Comparison of ENCODE assay signal across 8 mouse cellular contexts in the genomic region with DNA sequence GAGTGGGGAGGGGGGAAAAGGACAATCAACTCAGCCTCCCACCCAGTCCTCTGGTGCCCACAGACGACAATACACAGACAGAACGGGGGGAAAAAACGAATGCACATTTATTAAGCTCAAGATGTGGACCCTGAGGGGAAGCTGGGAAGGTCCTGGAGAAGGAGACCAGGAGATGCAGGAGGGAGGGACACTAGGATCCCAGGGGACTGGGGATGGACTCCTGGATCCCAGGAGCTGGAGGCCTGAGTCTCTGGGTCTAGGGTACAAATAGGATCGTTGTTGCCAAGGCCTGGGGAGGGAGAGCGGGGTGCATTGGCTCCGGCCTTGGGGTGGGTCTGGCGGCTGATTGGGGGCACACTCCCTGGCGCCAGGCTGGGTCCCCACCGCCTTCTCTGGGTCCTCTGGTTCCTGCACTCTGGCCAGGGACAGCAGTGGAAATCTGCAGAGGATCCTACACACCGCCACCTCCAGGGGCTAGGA. TPM values are rescaled to one million over a fixed set of nuclear protein-coding genes. Genes with fewer than 3 reads are reported as not detected.
A peak's percentile ranks its signal among the peaks of the same experiment; 100 is the strongest.
DNase-seq lines count a peak whose midpoint lies in the region; ATAC-seq and TF ChIP-seq lines count a peak whose summit lies in the region.

A gene (minus strand): TSS at position 51 of the 480 bp plus-strand sequence.

- no peak for DNase-seq in left cerebral cortex, adult 2 months (ENCODE audit: extremely low spot score in 1 of 2, low spot score in 2 of 2)
- no peak for DNase-seq in left cerebral cortex, adult 11 months (ENCODE audit: low spot score)
- no peak for DNase-seq in left cerebral cortex, postnatal 36 days (ENCODE audit: low spot score in 2 of 2)
- DNase-seq in spleen, postnatal 36 days (ENCODE audit: low spot score in 2 of 2), result no peak
- no peak for DNase-seq in cerebellum, adult 2 months

- no peaks in the 10 kb centered on the region for H3K9me3 ChIP-seq in heart, embryonic 16.5 days (replicated peaks; ENCODE audit: control insufficient read depth, low read length)
- no peaks in the 10 kb centered on the region for H3K9me3 ChIP-seq in neural tube, embryonic 13.5 days

- intact Hi-C loops in left cerebral cortex, adult 2 months (cut with DNase I), result no loop called here
- intact Hi-C loops in left cerebral cortex, postnatal 36 days (cut with DNase I), result no loop called here

- H3K4me2 ChIP-seq in heart, embryonic 16.5 days (ENCODE audit: low read depth, low read length), result peak within 1 kb of the TSS; percentile 62
- H3K4me2 ChIP-seq in neural tube, embryonic 13.5 days, result peak within 1 kb of the TSS; percentile 46

- no peak for TF ChIP-seq POLR2A in cerebellum, adult 2 months (IDR thresholded peaks at IDR 0.05; ENCODE audit: borderline replicate concordance, insufficient read depth, low read length)

- peaks cover 17% of the 10 kb centered on the region for H3K27me3 ChIP-seq in heart, embryonic 16.5 days (ENCODE audit: control insufficient read depth, insufficient read depth, low read length)
- H3K27me3 ChIP-seq in neural tube, embryonic 13.5 days, result peaks cover 67% of the 10 kb centered on the region
- peaks cover 5% of the 10 kb centered on the region; the same call in 1 of the 2 replicates for H3K27me3 ChIP-seq in cerebellum, adult 2 months (ENCODE audit: control insufficient read depth, insufficient read depth, low read length)

- ATAC-seq in heart, embryonic 16.5 days (replicated peaks; ENCODE audit: extremely low read depth, insufficient read depth, low FRiP score), result no peak
- no peak for ATAC-seq in neural tube, embryonic 13.5 days (ENCODE audit: low read depth)

- H3K4me1 ChIP-seq in brown adipose tissue, adult 24 weeks (ENCODE audit: control insufficient read depth, insufficient read depth, insufficient read length, low read length), result no peaks in the 10 kb centered on the region; the same call in 1 of the 2 replicates
- peaks cover 11% of the 10 kb centered on the region for H3K4me1 ChIP-seq in heart, embryonic 16.5 days (ENCODE audit: control insufficient read depth, insufficient read depth, low read length)
- peaks cover 12% of the 10 kb centered on the region for H3K4me1 ChIP-seq in neural tube, embryonic 13.5 days (replicated peaks)
- no peaks in the 10 kb centered on the region for H3K4me1 ChIP-seq in cerebellum, adult 2 months (ENCODE audit: control insufficient read depth, insufficient read depth, low read length)

- H3K27ac ChIP-seq in left cerebral cortex, adult 2 months, result peak within 1 kb of the TSS; percentile 50
- peak within 1 kb of the TSS; percentile 72 for H3K27ac ChIP-seq in brown adipose tissue, adult 24 weeks (replicated peaks; ENCODE audit: low read depth, low read length)
- peak within 1 kb of the TSS; percentile 64 for H3K27ac ChIP-seq in heart, embryonic 16.5 days (ENCODE audit: low read length)
- H3K27ac ChIP-seq in neural tube, embryonic 13.5 days (replicated peaks), result no peak within 1 kb of the TSS
- no peak within 1 kb of the TSS for H3K27ac ChIP-seq in cerebellum, adult 2 months (ENCODE audit: insufficient read depth, low read length)

- WGBS in heart, embryonic 16.5 days, result 36% methylated on average over 10 of the region's 10 CpGs
- WGBS in neural tube, embryonic 13.5 days, result 35% methylated on average over 10 of the region's 10 CpGs
- 35% methylated on average over 10 of the region's 10 CpGs for WGBS in cerebellum, adult 2 months

- H3K36me3 ChIP-seq in heart, embryonic 16.5 days (ENCODE audit: control insufficient read depth, insufficient read depth), result no peaks in the 10 kb centered on the region
- no peaks in the 10 kb centered on the region for H3K36me3 ChIP-seq in neural tube, embryonic 13.5 days

- TF ChIP-seq CTCF in left cerebral cortex, adult 2 months (IDR thresholded peaks at IDR 0.05), result no peak
- TF ChIP-seq CTCF in cerebellum, adult 2 months (IDR thresholded peaks at IDR 0.05; ENCODE audit: borderline replicate concordance, insufficient read depth, low read depth, low read length), result no peak

- H3K9ac ChIP-seq in heart, embryonic 16.5 days (ENCODE audit: low read length), result peak within 1 kb of the TSS; percentile 71
- H3K9ac ChIP-seq in neural tube, embryonic 13.5 days, result peak within 1 kb of the TSS; percentile 38

- H3K4me3 ChIP-seq in left cerebral cortex, adult 2 months, result peak within 1 kb of the TSS; percentile 37
- peak within 1 kb of the TSS; percentile 58 for H3K4me3 ChIP-seq in brown adipose tissue, adult 24 weeks (ENCODE audit: insufficient read depth, low read depth, low read length)
- H3K4me3 ChIP-seq in heart, embryonic 16.5 days (ENCODE audit: low read length), result peak within 1 kb of the TSS; percentile 50
- peak within 1 kb of the TSS; percentile 18 for H3K4me3 ChIP-seq in neural tube, embryonic 13.5 days
- H3K4me3 ChIP-seq in cerebellum, adult 2 months (replicated peaks; ENCODE audit: insufficient read depth, low read depth, low read length), result no peak within 1 kb of the TSS

RNA-seq across cellular contexts. Expression of the gene that starts here (rescaled TPM):
- 10 to 100 TPM; 34.1 to 39.0 TPM for total RNA-seq in left cerebral cortex, adult 2 months (2021)
- 26.7 and 30.8 TPM in 2 replicates for polyA plus RNA-seq in brown adipose tissue, adult 24 weeks (2012; ENCODE audit: insufficient read depth, insufficient read length, missing spikeins)
- polyA plus RNA-seq in heart, embryonic 16.5 days (2015; fragmentation: Nextera tagmentation; extraction: Ambion mirVana), result 44.7 and 46.7 TPM in 2 replicates
- total RNA-seq in left cerebral cortex, postnatal 36 days (2021), result 10 to 100 TPM; 19.8 to 39.0 TPM
- polyA plus RNA-seq in neural tube, embryonic 13.5 days (2015; fragmentation: Nextera tagmentation; extraction: Ambion mirVana), result 15.9 and 19.6 TPM in 2 replicates
- polyA plus RNA-seq in cerebellum, adult 2 months (2012; rRNA removed), result 9.0 and 14.8 TPM in 2 replicates

Comparison
In these comparisons a context has a peak if more than half of its experiments do, and no peak if none do; other contexts are left out.
1. H3K27ac ChIP-seq: peak in left cerebral cortex, adult 2 months (single experiment), brown adipose tissue, adult 24 weeks (single experiment) and heart, embryonic 16.5 days (single experiment); none in neural tube, embryonic 13.5 days (single experiment) and cerebellum, adult 2 months (single experiment).